Comparison of ENCODE assay signal across 24 mouse cellular contexts in genomic region chr8:95227151-95227468, GRCm38 (mm10). TPM values are rescaled to one million over a fixed set of nuclear protein-coding genes. Genes with fewer than 3 reads are reported as not detected.
A peak's percentile ranks its signal among the peaks of the same experiment; 100 is the strongest.
DNase-seq lines count a peak whose midpoint lies in the region; ATAC-seq and TF ChIP-seq lines count a peak whose summit lies in the region.
"Had no signal": no experiment of that assay in that cellular context is flagged by ENCODE, and none has a peak within 500 bp of the region (broad histone marks: within the 10 kb centered on the region; RNA-seq: fewer than 3 reads in every experiment).

No protein-coding gene starts in this region.

- H3K4me1 ChIP-seq in heart, embryonic 11.5 days (ENCODE audit: control insufficient read depth, insufficient read depth, low read length): peaks cover 8% of the 10 kb centered on the region; the same call in 1 of the 2 replicates
- H3K4me1 ChIP-seq in heart, postnatal 0 days (ENCODE audit: control insufficient read depth, insufficient read depth): peaks cover 12% of the 10 kb centered on the region
- peaks cover 12% of the 10 kb centered on the region; the same call in 1 of the 2 replicates for H3K4me1 ChIP-seq in limb, embryonic 13.5 days
- H3K4me1 ChIP-seq: forebrain, embryonic 13.5 days; liver, embryonic 12.5 days; midbrain, embryonic 13.5 days had no signal

- H3K36me3 ChIP-seq in heart, embryonic 11.5 days (ENCODE audit: control insufficient read depth, insufficient read depth, low read length): no peaks in the 10 kb centered on the region
- no peaks in the 10 kb centered on the region for H3K36me3 ChIP-seq in heart, postnatal 0 days (replicated peaks; ENCODE audit: control insufficient read depth, insufficient read depth, low read length)
- no peaks in the 10 kb centered on the region for H3K36me3 ChIP-seq in limb, embryonic 13.5 days
- H3K36me3 ChIP-seq: hindbrain, embryonic 13.5 days; liver, embryonic 12.5 days; midbrain, embryonic 13.5 days had no signal

- TF ChIP-seq CTCF in heart, postnatal 0 days (IDR thresholded peaks at IDR 0.05; ENCODE audit: low read depth): no peak

- TF ChIP-seq EP300 in heart, postnatal 0 days (IDR thresholded peaks at IDR 0.05; ENCODE audit: low read depth): no peak

- H3K27me3 ChIP-seq in heart, embryonic 11.5 days (ENCODE audit: control insufficient read depth, insufficient read depth, low read length): no peaks in the 10 kb centered on the region
- H3K27me3 ChIP-seq in heart, postnatal 0 days (ENCODE audit: control insufficient read depth, insufficient read depth, low read length): no peaks in the 10 kb centered on the region
- no peaks in the 10 kb centered on the region for H3K27me3 ChIP-seq in limb, embryonic 13.5 days
- H3K27me3 ChIP-seq: forebrain, embryonic 13.5 days; hindbrain, embryonic 13.5 days; liver, embryonic 12.5 days; midbrain, embryonic 13.5 days had no signal

- H3K9ac ChIP-seq in heart, embryonic 11.5 days (ENCODE audit: low read depth, low read length): no peak overlapping the region
- no peak overlapping the region for H3K9ac ChIP-seq in heart, postnatal 0 days (replicated peaks; ENCODE audit: low read depth, low read length)
- no peak overlapping the region for H3K9ac ChIP-seq in limb, embryonic 13.5 days
- H3K9ac ChIP-seq: forebrain, embryonic 13.5 days; hindbrain, embryonic 13.5 days; liver, embryonic 12.5 days; liver, postnatal 0 days; midbrain, embryonic 13.5 days had no signal

- H3K27ac ChIP-seq in heart, embryonic 11.5 days (ENCODE audit: low read depth, low read length): peak overlapping the region; percentile 29; the same call in 1 of the 2 replicates
- H3K27ac ChIP-seq in heart, postnatal 0 days (ENCODE audit: low read depth): peak overlapping the region; percentile 46; the same call in 1 of the 2 replicates
- H3K27ac ChIP-seq in limb, embryonic 13.5 days: peak overlapping the region; percentile 11; the same call in 1 of the 2 replicates
- H3K27ac ChIP-seq: forebrain, embryonic 13.5 days; hindbrain, embryonic 13.5 days; liver, embryonic 12.5 days; midbrain, embryonic 13.5 days had no signal

- no peak for ATAC-seq in heart, embryonic 11.5 days (replicated peaks; ENCODE audit: insufficient number of reproducible peaks, low FRiP score, low TSS enrichment)
- ATAC-seq in heart, postnatal 0 days (ENCODE audit: insufficient read depth, low read depth): no peak
- ATAC-seq in limb, embryonic 13.5 days (ENCODE audit: low FRiP score, low read depth): peak; percentile 59; the same call in 1 of the 2 replicates
- ATAC-seq: activated CD4-positive, CD25-positive, alpha-beta regulatory T cell, adult 4 months; forebrain, embryonic 13.5 days; intestine, embryonic 16.5 days; liver, embryonic 12.5 days; liver, postnatal 0 days; midbrain, embryonic 13.5 days had no signal

- H3K4me3 ChIP-seq in heart, embryonic 11.5 days (ENCODE audit: low read depth, low read length): no peak overlapping the region
- H3K4me3 ChIP-seq in heart, postnatal 0 days (ENCODE audit: low read depth, low read length): no peak overlapping the region
- no peak overlapping the region for H3K4me3 ChIP-seq in limb, embryonic 13.5 days
- H3K4me3 ChIP-seq: forebrain, embryonic 13.5 days; hindbrain, embryonic 13.5 days; liver, embryonic 12.5 days; midbrain, embryonic 13.5 days had no signal

- intact Hi-C loops in heart, postnatal 14 days (cut with DNase I): no loop called here

- peak overlapping the region; percentile 32 for H3K4me2 ChIP-seq in heart, embryonic 11.5 days
- H3K4me2 ChIP-seq in heart, postnatal 0 days (ENCODE audit: low read depth, low read length): no peak overlapping the region
- no peak overlapping the region for H3K4me2 ChIP-seq in limb, embryonic 13.5 days (replicated peaks)
- H3K4me2 ChIP-seq: forebrain, embryonic 13.5 days; hindbrain, embryonic 13.5 days; liver, embryonic 12.5 days; midbrain, embryonic 13.5 days had no signal

- H3K9me3 ChIP-seq in heart, embryonic 11.5 days (replicated peaks; ENCODE audit: control insufficient read depth, low read length): no peaks in the 10 kb centered on the region
- no peaks in the 10 kb centered on the region for H3K9me3 ChIP-seq in heart, postnatal 0 days (replicated peaks; ENCODE audit: control insufficient read depth, low read length)
- H3K9me3 ChIP-seq in limb, embryonic 13.5 days: no peaks in the 10 kb centered on the region
- H3K9me3 ChIP-seq: forebrain, embryonic 13.5 days; hindbrain, embryonic 13.5 days; liver, embryonic 12.5 days; midbrain, embryonic 13.5 days had no signal

- DNase-seq in embryo, embryonic 10 days (ENCODE audit: low spot score): peak; percentile 23
- no peak for DNase-seq in embryo, embryonic 9.5 days (ENCODE audit: extremely low spot score)
- no peak for DNase-seq in heart, adult 11 months
- DNase-seq in heart, postnatal 0 days (ENCODE audit: low spot score): no peak
- DNase-seq in heart, postnatal 14 days: no peak
- no peak for DNase-seq in ovary, postnatal 14 days (ENCODE audit: low spot score)
- DNase-seq: cerebellum, adult 9-10 months; cerebellum, postnatal 36 days; gastrocnemius, postnatal 36 days; kidney, adult 8-10 months; kidney, postnatal 10 days; layer of hippocampus, adult 9-11 months; liver, postnatal 0 days; lung, postnatal 36 days; retina, postnatal 1 day; right cerebral cortex, postnatal 14 days had no signal

- 22% methylated on average over 2 of the region's 2 CpGs for WGBS in heart, embryonic 11.5 days (ENCODE audit: insufficient replicate concordance)
- WGBS in heart, postnatal 0 days: 17% methylated on average over 2 of the region's 2 CpGs
- WGBS in limb, embryonic 13.5 days: 33% methylated on average over 2 of the region's 2 CpGs

RNA-seq across cellular contexts. Expression of gene Kifc3, which starts 24.5 kb away (rescaled TPM):
- polyA plus RNA-seq in heart, embryonic 11.5 days (2014; fragmentation: Nextera tagmentation; extraction: Ambion mirVana): 5.7 and 10.0 TPM in 2 replicates
- total RNA-seq in heart, postnatal 0 days (2014; rRNA removed; ENCODE audit: low replicate concordance): 43.1 and 59.0 TPM in 2 replicates
- 20.6 and 21.0 TPM in 2 replicates for polyA plus RNA-seq in heart, postnatal 0 days (2015; fragmentation: Nextera tagmentation; extraction: Ambion mirVana)
- 10 to 100 TPM; 58.1 to 62.8 TPM for total RNA-seq in heart, postnatal 14 days (2021)
- 15.5 and 16.8 TPM in 2 replicates for polyA plus RNA-seq in limb, embryonic 13.5 days (2015; fragmentation: Nextera tagmentation; extraction: Ambion mirVana)
